Mouse (Mus musculus): ENCODE measurements around the gene Map3k3.
A peak's percentile ranks its signal among the peaks of the same experiment; 100 is the strongest.

Gene Map3k3

GRCm38 (mm10) chr11:106159216-106159920, 75.0 kb downstream of the Map3k3 start:
- DNase-seq = peak; percentile 52

DNA sequence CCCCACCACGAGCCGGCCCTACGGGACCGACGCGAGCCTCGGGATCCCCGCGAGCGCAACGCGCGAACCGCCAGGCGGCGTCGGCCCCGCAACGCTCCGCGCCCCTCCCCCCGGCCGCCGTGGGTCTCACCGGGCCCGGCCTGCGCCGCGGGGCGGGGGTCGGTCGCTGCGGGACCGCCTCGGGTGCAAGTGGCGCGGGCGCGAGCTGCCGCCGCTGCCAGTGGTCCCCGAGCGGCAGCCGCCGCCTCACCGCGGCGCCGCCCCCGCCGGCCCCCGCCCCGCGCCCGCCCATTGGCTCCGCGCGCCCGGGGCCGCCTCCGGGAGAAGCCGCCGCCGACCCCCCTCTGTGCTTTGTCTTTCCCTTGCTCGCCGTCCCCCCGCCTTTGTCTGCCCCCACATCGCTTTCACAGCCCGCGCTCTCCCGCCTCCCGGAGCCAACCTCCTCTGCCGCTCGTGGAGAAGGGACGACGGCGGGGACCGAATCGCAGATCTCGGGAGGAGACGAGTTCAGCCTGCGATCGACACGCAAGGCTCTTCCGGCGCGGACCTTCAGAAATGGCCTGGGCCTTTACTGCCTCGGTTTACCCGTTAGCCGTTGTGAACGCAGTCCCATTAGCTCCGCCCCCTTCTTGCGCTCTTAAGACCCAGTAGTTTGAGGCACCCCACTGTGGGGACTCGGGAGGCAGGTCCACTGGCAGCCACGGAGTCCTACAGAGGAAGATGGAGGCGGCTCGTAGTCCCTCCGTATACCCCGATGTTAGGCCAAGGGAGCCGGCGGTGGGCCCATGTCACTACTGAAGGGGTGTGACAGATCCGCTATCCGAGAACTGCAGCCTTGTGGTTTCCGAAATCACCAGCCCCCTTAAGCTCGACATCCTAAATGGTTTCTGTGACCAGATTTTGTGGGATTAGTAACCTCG, 75.8 kb downstream of the Map3k3 start:
- DNase-seq = peak; percentile 90

- DNase-seq = peak; percentile 73
Measured at GRCm38 (mm10) chr11:106160841-106161721, 76.7 kb downstream of the Map3k3 start, which contains the start of the genes Gm10840 and Limd2. Gene Gm10840 (plus strand): TSS chr11:106160850. Gene Limd2 (minus strand): TSS chr11:106160860.

GRCm38 (mm10) chr11:106162237-106162636, 77.8 kb downstream of the Map3k3 start:
- no peak for DNase-seq

- DNase-seq = no peak
Measured at GRCm38 (mm10) chr11:106163546-106163945, 79.1 kb downstream of the Map3k3 start.

DNA sequence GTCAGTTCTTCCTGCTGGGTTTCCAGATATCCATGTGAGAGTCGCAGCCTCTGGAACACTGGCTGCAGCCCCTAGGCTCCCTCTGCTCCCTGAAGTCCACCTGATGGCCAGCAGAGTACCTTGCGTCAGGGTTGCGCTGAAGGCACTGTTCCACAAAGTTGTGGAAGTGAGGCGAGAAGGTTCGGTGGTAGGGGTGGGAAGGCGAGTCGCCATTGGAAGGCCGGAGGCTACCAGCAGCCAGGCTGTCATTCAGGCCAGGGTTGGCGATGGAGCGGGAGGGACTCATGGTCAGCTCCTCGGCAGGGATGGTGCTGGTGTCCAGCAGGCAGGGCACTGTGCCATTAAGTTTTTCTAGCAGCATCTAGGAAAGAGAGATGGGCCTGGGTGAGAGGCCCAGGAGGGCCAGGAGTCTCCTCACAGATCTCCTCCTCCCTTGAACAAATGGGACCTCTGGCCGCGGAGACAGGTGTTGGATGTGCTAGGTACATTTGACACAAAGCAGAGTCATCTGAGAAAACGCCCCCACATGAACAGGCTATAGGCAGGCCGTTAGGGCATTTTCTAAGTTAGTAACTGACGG, 80.3 kb downstream of the Map3k3 start:
- no peak for DNase-seq

- DNase-seq = no peak
Measured at GRCm38 (mm10) chr11:106167435-106167834, 83.0 kb downstream of the Map3k3 start.

DNA sequence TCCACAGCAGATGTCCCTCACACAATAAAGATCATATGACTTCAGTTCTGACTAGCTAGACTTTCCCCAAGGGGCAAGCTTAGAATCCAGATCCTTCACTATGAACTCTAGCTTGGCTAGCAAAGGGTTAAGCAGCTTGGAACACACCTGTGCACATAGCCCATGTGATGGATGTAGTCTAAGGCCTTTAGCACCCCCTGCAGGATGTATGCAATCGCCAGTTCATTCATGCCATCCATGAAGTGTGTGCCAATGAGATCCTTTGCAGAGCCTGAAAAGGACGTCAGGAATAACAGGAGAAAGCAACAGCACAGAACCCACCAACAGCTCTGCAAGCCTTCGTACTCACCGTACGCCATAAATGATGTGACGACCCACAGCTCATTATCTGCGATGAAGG, 86.4 kb downstream of the Map3k3 start:
- DNase-seq = peak; percentile 25

DNA sequence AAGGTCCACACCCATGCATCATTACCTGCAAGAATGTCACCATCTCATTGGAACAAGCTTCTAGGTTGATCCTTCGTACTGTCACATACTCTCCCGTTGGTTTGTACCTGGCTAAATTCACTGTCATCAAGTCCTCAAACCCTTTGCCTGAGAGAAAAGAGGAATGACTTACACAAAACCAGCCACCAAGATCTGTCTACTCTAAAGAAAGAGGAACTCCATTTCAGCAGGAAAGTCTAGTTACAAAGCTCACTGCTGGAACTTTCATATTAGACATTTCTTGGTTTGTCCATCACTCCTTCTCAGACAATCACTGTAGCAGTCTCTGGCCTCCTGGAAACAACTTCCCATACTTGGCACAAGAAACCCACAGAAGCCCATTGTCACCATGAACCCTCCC, 88.8 kb downstream of the Map3k3 start:
- DNase-seq = no peak

DNA sequence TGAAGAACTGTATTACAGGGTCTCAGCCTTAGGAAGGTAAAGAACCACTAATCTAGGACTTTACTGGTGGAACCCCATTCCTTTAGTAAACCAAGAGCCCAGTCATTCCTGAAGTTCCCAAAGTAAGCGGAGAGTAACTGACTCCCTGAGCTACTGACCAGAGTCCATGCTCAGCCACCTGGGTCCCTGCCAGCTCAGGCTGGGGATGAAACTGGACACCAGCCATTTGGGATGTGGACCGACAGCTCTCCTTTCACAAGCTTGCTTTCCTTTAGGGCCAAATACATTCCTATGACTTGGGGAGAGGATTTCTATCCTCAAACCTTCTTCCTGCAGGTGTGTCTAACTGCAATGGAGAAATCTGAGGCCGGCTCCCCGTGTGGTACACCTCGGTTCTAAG, 90.0 kb downstream of the Map3k3 start:
- DNase-seq = no peak

- DNase-seq = no peak
Measured at GRCm38 (mm10) chr11:106175081-106175480, 90.7 kb downstream of the Map3k3 start.

GRCm38 (mm10) chr11:106176372-106176771, 92.0 kb downstream of the Map3k3 start:
- DNase-seq = no peak

DNA sequence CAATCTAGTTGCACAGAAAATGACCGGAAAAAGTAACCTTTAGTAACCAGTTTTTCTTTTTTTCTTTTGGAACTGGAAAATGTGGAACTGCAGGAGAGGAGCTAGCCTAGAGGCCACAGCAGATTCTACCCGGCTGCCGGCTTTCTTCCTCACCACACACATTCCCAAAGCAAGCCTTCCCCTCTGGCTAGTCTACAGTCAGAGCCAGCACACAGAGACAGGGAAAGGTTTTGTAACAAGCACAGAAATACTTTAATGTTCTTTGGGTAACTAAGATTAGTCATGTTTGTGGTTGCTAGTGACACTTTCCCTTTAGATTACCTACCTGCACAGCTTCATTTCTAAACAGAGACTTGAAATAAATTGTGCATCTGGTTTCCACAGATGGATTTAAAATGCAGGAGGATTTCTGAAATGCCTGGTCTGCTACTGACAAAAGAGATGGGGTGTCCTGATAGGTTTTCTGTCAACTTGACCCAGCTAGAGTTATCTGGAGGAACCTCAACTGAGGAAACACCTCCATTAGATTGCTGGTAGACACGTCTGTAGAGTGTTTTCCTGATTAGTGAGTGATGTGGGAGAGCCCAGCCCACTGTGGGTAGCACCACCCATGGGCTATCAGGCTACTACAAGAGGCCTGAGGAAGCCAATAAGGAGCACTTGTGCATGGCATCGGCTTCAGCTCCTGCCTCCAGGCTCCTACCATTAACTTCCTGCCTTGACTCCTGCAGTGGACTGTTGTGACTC, 93.8 kb downstream of the Map3k3 start:
- no peak for DNase-seq

GRCm38 (mm10) chr11:106179711-106180448, 95.5 kb downstream of the Map3k3 start:
- DNase-seq = no peak

DNA sequence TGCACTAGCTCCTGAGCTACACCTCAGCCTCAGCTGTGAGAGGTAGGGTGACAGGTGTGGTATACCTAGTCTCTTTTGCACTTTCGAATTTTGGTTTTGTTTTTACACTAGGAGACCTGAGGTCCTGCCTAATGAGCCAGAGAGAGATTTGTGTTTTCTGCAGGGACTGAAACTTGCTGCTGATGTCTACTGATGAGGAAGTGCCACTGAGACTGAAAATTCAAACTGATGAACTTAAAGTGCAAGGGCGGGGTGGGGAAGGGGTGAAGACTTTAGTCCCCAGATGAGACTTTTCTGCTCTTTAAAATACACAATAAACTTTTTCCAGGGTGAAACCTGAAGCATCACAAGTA, 96.0 kb downstream of the Map3k3 start:
- no peak for DNase-seq

DNA sequence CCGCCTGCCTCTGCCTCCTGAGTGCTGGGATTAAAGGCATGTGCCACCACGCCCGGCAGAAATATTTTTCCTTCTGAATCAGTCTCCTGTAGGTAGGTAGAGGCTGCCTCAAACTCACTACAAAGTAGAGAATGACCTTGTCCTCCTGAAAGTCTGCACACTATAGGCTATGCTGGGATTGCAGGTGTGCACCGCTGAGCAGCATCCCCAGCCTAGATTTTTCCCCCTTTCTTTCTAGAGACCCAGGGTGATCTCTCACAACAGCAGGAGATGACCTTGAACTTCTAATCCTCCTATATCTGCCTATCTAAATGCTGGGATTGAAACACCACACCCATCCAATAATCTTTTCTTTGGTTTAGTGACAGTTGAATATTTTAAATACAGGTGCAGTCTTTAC, 102.9 kb downstream of the Map3k3 start:
- no peak for DNase-seq

DNA sequence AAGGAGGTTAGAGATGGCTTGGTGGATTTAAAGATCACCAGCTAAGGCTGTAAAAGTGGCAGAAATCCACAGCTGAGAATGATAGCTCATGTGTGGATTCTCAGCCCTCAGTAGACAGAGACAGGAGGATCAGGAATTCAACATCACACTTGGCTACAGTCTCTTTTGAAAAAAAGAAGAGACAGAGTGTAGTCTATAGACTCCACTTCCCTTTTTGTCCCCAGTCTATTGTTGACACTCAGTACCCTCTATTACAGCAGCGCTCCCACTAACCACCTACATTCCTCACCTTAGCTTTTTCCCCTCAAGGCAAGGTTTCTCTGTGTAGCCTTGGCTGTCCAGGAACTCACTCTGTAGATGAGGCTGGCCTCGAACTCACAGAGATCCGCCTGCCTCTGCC, 107.3 kb downstream of the Map3k3 start:
- DNase-seq = no peak

- no peak for DNase-seq
Measured at GRCm38 (mm10) chr11:106192241-106192640, 107.8 kb downstream of the Map3k3 start.

GRCm38 (mm10) chr11:106192657-106193370, 108.4 kb downstream of the Map3k3 start:
- no peak for DNase-seq

- peak; percentile 98 for DNase-seq
Measured at GRCm38 (mm10) chr11:106193371-106194154, 109.2 kb downstream of the Map3k3 start.
